Mouse (Mus musculus): ENCODE data around the gene Caly. TPM values are rescaled to one million over a fixed set of nuclear protein-coding genes. Genes with fewer than 3 reads are reported as not detected.
A peak's percentile ranks its signal among the peaks of the same experiment; 100 is the strongest.

The Caly gene
- total RNA-seq, 1 experiment from 2014 or later, result not detected

- ATAC-seq (replicated peaks; ENCODE audit: low read depth, poor library complexity, severe bottlenecking), result 0 out of 2 replicates have a peak, but pooled peaks have one; percentile 0
Observed at GRCm38 (mm10) chr7:140048361-140049114, 33.8 kb downstream of the Caly start, which contains the start of gene Msx3. Msx3 (minus strand) TSS chr7:140049089.

GRCm38 (mm10) chr7:140047811-140048311 is 34.5 kb downstream of the Caly start:
- ATAC-seq (replicated peaks; ENCODE audit: low read depth, poor library complexity, severe bottlenecking), result peak; percentile 31

GRCm38 (mm10) chr7:140045546-140045945 is 36.8 kb downstream of the Caly start:
- no peak for ATAC-seq (replicated peaks; ENCODE audit: low read depth, poor library complexity, severe bottlenecking)

GRCm38 (mm10) chr7:140042728-140043127 is 39.6 kb downstream of the Caly start:
- ATAC-seq (replicated peaks; ENCODE audit: low read depth, poor library complexity, severe bottlenecking), result no peak

GRCm38 (mm10) chr7:140037171-140037555 is 45.2 kb downstream of the Caly start:
- no peak for ATAC-seq (replicated peaks; ENCODE audit: low read depth, poor library complexity, severe bottlenecking)

- ATAC-seq (replicated peaks; ENCODE audit: low read depth, poor library complexity, severe bottlenecking), result peak; percentile 90
Observed at GRCm38 (mm10) chr7:140036281-140037170, 45.8 kb downstream of the Caly start, which contains the start of the genes Zfp511 and Tubgcp2. Zfp511 (plus strand) TSS chr7:140036391. Tubgcp2 (minus strand) TSS chr7:140036669.

GRCm38 (mm10) chr7:140035456-140035855 is 46.9 kb downstream of the Caly start:
- no peak for ATAC-seq (replicated peaks; ENCODE audit: low read depth, poor library complexity, severe bottlenecking)

GRCm38 (mm10) chr7:140033386-140033785 is 49.0 kb downstream of the Caly start:
- ATAC-seq (replicated peaks; ENCODE audit: low read depth, poor library complexity, severe bottlenecking), result no peak

- ATAC-seq (replicated peaks; ENCODE audit: low read depth, poor library complexity, severe bottlenecking), result no peak
Observed at GRCm38 (mm10) chr7:140032366-140032765, 50.0 kb downstream of the Caly start.

- ATAC-seq (replicated peaks; ENCODE audit: low read depth, poor library complexity, severe bottlenecking), result no peak
Observed at GRCm38 (mm10) chr7:140031771-140032170, 50.6 kb downstream of the Caly start.

Other genes with a start within 250 kb of the Caly start
- gene Adgra1, start 248.4 kb downstream of the Caly start, total RNA-seq (2017), result not detected in 2 replicates
- gene Kndc1, start 187.9 kb downstream of the Caly start, total RNA-seq (2017), result not detected in 2 replicates
- not detected in 2 replicates for gene Utf1, start 138.8 kb downstream of the Caly start, total RNA-seq (2017)
- gene 6430531B16Rik, start 103.8 kb downstream of the Caly start, total RNA-seq (2017), result 0.49 TPM in 1 of 2 replicates, not detected in the other
- gene Adam8, start 90.0 kb downstream of the Caly start, total RNA-seq (2017), result 0.34 and 0.46 TPM in 2 replicates
- gene Zfp511, start 46.2 kb downstream of the Caly start, total RNA-seq (2017), result 21.7 and 23.6 TPM in 2 replicates
- 47.4 and 54.2 TPM in 2 replicates for gene Tubgcp2, start 45.9 kb downstream of the Caly start, total RNA-seq (2017)
- not detected in 2 replicates for gene Msx3, start 33.5 kb downstream of the Caly start, total RNA-seq (2017)
- not detected in 2 replicates for gene Prap1, start 10.8 kb upstream of the Caly start, total RNA-seq (2017)
- 2.8 and 6.6 TPM in 2 replicates for gene Fuom, start 19.9 kb upstream of the Caly start, total RNA-seq (2017)
- 11.1 and 11.4 TPM in 2 replicates for gene Paox, start 33.3 kb upstream of the Caly start, total RNA-seq (2017)
- 59.3 and 73.0 TPM in 2 replicates for gene Echs1, start 33.9 kb upstream of the Caly start, total RNA-seq (2017)
- gene Mtg1, start 55.0 kb upstream of the Caly start, total RNA-seq (2017), result 13.6 and 21.2 TPM in 2 replicates
- gene Sprn, start 72.3 kb upstream of the Caly start, total RNA-seq (2017), result not detected in 2 replicates
- not detected in 2 replicates for gene Olfr522, start 82.2 kb upstream of the Caly start, total RNA-seq (2017)
- gene Olfr523, start 90.7 kb upstream of the Caly start, total RNA-seq (2017), result not detected in 2 replicates
- gene Olfr524, start 123.4 kb upstream of the Caly start, total RNA-seq (2017), result not detected in 2 replicates
- gene Cd163l1, start 135.7 kb upstream of the Caly start, total RNA-seq (2017), result not detected in 2 replicates
- not detected in 2 replicates for gene 5830411N06Rik, start 164.7 kb upstream of the Caly start, total RNA-seq (2017)
- not detected in 2 replicates for gene Olfr525, start 238.3 kb upstream of the Caly start, total RNA-seq (2017)

Data from common myeloid progenitor, adult 5-6 weeks (primary cell).